Mouse (Mus musculus) kidney, adult 8-10 months (tissue): ENCODE measurements around the gene Gm44503.
A peak's percentile ranks its signal among the peaks of the same experiment; 100 is the strongest.

Source experiments
- DNase-seq, 2 experiments: peaks; one replicate each; pipeline ENCODE4 v3.0.0; 2022

Gm44503 gene

GRCm38 (mm10) chr9:72958521-72959450, at the start of gene Gm44503, which contains the start of gene Dyx1c1:
Gene Gm44503 (plus strand): TSS chr9:72958852.
Gene Dyx1c1 (plus strand): TSS chr9:72958785.
- DNase-seq = peak; percentile 70 to 71

GRCm38 (mm10) chr9:72911381-72911780, 47.3 kb upstream of the Gm44503 start:
- DNase-seq = no peak

- DNase-seq = no peak
Measured at GRCm38 (mm10) chr9:72913551-72913950, 45.1 kb upstream of the Gm44503 start.

GRCm38 (mm10) chr9:72915728-72916127, 42.9 kb upstream of the Gm44503 start:
- DNase-seq = no peak

- DNase-seq = no peak
Measured at GRCm38 (mm10) chr9:72923068-72923467, 35.6 kb upstream of the Gm44503 start.

GRCm38 (mm10) chr9:72925021-72925934, 33.4 kb upstream of the Gm44503 start, which contains the start of gene Pygo1:
Gene Pygo1 (plus strand): TSS chr9:72925645.
- peak in 1 of 2 experiments; percentile 1 for DNase-seq

GRCm38 (mm10) chr9:72925935-72926258, 32.8 kb upstream of the Gm44503 start:
- DNase-seq = no peak

GRCm38 (mm10) chr9:72931166-72931790, 27.4 kb upstream of the Gm44503 start:
- DNase-seq = no peak

GRCm38 (mm10) chr9:72935309-72935708, 23.3 kb upstream of the Gm44503 start:
- DNase-seq = no peak

- no peak for DNase-seq
Measured at GRCm38 (mm10) chr9:72936301-72936700, 22.4 kb upstream of the Gm44503 start.

GRCm38 (mm10) chr9:72943424-72943823, 15.2 kb upstream of the Gm44503 start:
- no peak for DNase-seq

GRCm38 (mm10) chr9:72944286-72944685, 14.4 kb upstream of the Gm44503 start:
- DNase-seq = no peak

GRCm38 (mm10) chr9:72947010-72947409, 11.6 kb upstream of the Gm44503 start:
- DNase-seq = no peak

- DNase-seq = no peak
Measured at GRCm38 (mm10) chr9:72949572-72949971, 9.1 kb upstream of the Gm44503 start.

GRCm38 (mm10) chr9:72954746-72955145, 3.9 kb upstream of the Gm44503 start:
- no peak for DNase-seq

GRCm38 (mm10) chr9:72955546-72955945, 3.1 kb upstream of the Gm44503 start:
- peak in 1 of 2 experiments; percentile 50 for DNase-seq

GRCm38 (mm10) chr9:72961346-72961745, 2.7 kb downstream of the Gm44503 start:
- DNase-seq = peak; percentile 31 to 39

- no peak for DNase-seq
Measured at GRCm38 (mm10) chr9:72961959-72962358, 3.3 kb downstream of the Gm44503 start.

- peak in 1 of 2 experiments; percentile 41 for DNase-seq
Measured at GRCm38 (mm10) chr9:72968349-72969061, 9.9 kb downstream of the Gm44503 start.

GRCm38 (mm10) chr9:72969874-72970273, 11.2 kb downstream of the Gm44503 start:
- no peak for DNase-seq

GRCm38 (mm10) chr9:72972435-72972834, 13.8 kb downstream of the Gm44503 start:
- no peak for DNase-seq

- no peak for DNase-seq
Measured at GRCm38 (mm10) chr9:72972984-72973383, 14.3 kb downstream of the Gm44503 start.
